Mouse (Mus musculus): Measurements from ENCODE around the gene Lrrc28.

Lrrc28 gene

DNA sequence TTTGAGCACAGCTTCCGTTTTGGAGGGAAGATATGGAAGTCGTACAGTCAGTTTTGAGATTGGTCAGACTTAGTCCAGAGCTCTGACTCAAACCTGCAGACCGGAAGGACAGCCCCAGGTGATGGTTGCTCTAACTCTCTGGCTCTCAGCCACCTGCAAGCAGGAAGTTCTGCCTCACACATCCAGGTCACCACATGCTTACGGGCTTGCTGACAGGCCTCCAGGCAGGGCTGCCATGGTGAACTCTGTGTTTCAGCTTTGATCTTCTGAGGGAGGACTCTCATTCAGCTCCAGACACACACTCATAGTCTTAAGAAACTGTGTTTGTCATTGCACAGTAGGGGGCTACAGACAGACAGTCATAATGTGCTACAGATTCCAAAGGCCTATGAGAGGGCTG, 161.4 kb downstream of the Lrrc28 start:
- no peak for DNase-seq

DNA sequence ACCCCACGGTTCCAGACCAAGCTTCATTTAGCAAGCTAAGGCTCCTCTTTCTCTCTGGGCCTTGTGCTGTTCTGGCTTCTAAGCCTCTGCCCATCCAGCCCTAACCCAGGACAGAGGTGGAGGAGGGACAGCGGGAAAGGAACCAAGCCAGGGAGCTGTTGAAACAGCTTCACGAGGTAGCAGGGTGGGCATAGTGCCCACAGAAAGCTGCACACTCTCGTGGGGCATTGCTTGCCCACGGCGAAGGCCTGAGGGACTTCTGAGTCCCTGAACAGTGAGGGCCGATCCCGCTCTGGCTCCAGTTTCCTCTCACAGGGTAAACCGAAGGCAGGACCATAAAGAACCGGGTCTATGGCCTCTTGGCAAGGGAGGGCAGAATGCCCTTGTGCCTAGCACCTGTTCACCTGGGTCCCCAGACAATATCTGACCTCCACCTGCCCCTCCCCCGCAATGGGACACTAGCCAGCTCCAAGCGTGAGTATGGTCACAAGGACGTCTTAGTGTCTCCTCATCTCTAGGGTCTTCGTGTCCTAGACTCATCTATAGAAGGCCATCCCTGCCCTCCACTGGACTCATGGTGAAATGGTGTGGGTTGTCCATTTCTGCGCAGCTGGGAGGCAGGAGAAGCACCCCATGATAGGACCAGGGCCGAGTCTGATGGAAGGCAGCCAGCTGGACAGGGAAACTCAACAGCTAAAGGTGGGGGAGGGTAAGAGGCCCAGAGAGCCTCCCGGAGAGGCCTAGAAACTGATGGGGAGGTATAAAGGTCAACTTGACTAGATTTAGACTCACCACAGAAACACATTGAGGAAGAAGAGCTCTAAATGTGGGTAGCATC, 165.3 kb downstream of the Lrrc28 start:
- no peak for DNase-seq

- no peak for DNase-seq
These were observed 165.9 kb downstream of the Lrrc28 start for GRCm38 (mm10) chr7:67479168-67479567.

- DNase-seq: peak; percentile 29
These were observed 167.1 kb downstream of the Lrrc28 start for GRCm38 (mm10) chr7:67477996-67478395.

GRCm38 (mm10) chr7:67471295-67471694, 173.8 kb downstream of the Lrrc28 start:
- DNase-seq: no peak

DNA sequence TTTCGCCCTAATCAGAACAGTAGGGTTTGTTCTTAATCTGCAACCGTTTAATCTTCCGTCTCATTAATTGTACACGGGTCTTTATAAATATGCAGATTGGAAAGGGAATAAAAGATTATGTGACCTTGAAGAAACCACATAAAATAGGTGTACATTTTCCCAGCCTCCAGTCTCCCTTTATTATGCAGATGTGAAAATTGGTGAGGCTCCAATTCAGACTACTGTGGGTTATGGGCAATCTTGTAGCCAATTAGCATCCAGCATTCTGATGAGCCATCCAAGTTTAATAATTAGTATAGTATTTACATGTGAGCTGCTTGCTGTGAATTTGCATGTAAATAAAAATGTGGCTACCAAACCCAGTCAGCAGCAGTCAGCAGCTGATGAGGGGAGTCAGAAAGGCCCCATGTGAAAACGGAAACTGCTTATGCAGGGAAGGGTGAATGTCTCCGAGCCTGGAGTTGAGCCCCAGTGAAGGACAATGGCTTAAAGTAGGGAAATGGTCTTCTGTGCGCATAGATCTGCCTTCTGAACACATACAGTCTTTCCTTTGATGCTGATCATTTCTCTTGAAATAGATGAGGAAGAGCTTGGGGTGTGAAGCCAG, 176.2 kb downstream of the Lrrc28 start:
- DNase-seq: no peak

DNA sequence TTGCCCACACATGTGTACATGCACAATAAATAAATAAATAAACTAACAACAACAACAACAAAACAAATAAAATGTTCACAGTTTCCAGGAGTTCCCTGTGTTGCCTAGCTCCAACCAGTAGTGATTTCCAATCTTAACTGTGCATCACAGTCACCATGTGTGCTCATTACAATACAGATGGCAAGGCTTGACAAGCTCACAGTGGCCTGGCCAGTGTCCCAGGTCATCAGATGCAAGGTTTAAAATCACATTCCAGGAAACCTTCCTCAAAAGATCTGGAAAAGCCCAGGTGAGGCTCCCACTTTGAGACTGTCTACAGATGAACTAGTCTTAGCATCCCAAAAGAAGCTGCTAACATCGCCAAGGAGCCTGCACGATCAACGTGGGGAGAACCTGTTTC, 176.9 kb downstream of the Lrrc28 start:
- DNase-seq: no peak

GRCm38 (mm10) chr7:67466322-67466721, 178.7 kb downstream of the Lrrc28 start:
- DNase-seq: no peak

- DNase-seq: no peak
These were observed 180.4 kb downstream of the Lrrc28 start for GRCm38 (mm10) chr7:67464633-67465032.

- DNase-seq: no peak
These were observed 181.5 kb downstream of the Lrrc28 start for GRCm38 (mm10) chr7:67463565-67463964.
